Comparison of ENCODE assay signal across 9 mouse cellular contexts in genomic region chr5:130023067-130023766, GRCm38 (mm10). TPM values are rescaled to one million over a fixed set of nuclear protein-coding genes. Genes with fewer than 3 reads are reported as not detected.
A peak's percentile ranks its signal among the peaks of the same experiment; 100 is the strongest.
DNase-seq lines count a peak whose midpoint lies in the region; ATAC-seq and TF ChIP-seq lines count a peak whose summit lies in the region.
"Had no signal": no experiment of that assay in that cellular context is flagged by ENCODE, and none has a peak within 500 bp of the region (broad histone marks: within the 10 kb centered on the region; RNA-seq: fewer than 3 reads in every experiment).

No protein-coding gene starts in this region.

- DNase-seq in heart, postnatal 0 days (ENCODE audit: low spot score), result no peak
- DNase-seq in heart, adult 8-10 months (ENCODE audit: low spot score), result no peak
- DNase-seq in MN1 (ENCODE audit: low spot score), result peak; percentile 33
- DNase-seq in midbrain, embryonic 11.5 days (ENCODE audit: low spot score, missing footprints), result peak; percentile 87
- no peak for DNase-seq in spleen, postnatal 14 days (ENCODE audit: low spot score in 2 of 2)
- no peak for DNase-seq in cerebellum, postnatal 36 days
- DNase-seq in urinary bladder, postnatal 4 days (ENCODE audit: low spot score in 2 of 2), result no peak

- H3K9ac ChIP-seq in heart, postnatal 0 days (replicated peaks; ENCODE audit: low read depth, low read length), result no peak overlapping the region; the same call in 1 of the 2 replicates
- no peak overlapping the region for H3K9ac ChIP-seq in hindbrain, embryonic 12.5 days
- H3K9ac ChIP-seq in midbrain, embryonic 11.5 days (ENCODE audit: low read length), result no peak overlapping the region

- peak overlapping the region; percentile 65 for H3K4me3 ChIP-seq in heart, postnatal 0 days (ENCODE audit: low read depth, low read length)
- H3K4me3 ChIP-seq in hindbrain, embryonic 12.5 days, result no peak overlapping the region
- H3K4me3 ChIP-seq in midbrain, embryonic 11.5 days (ENCODE audit: low read depth, low read length), result peak overlapping the region; percentile 50; the same call in 1 of the 2 replicates

- no peaks in the 10 kb centered on the region for H3K4me1 ChIP-seq in heart, postnatal 0 days (ENCODE audit: control insufficient read depth, insufficient read depth)
- peaks cover 14% of the 10 kb centered on the region; the same call in 1 of the 2 replicates for H3K4me1 ChIP-seq in hindbrain, embryonic 12.5 days
- H3K4me1 ChIP-seq in midbrain, embryonic 11.5 days (ENCODE audit: control insufficient read depth, insufficient read depth, low read length), result no peaks in the 10 kb centered on the region; the same call in 1 of the 2 replicates

- peak overlapping the region; percentile 89 for H3K4me2 ChIP-seq in heart, postnatal 0 days (ENCODE audit: low read depth, low read length)
- H3K4me2 ChIP-seq in hindbrain, embryonic 12.5 days (replicated peaks), result peak overlapping the region; percentile 74
- H3K4me2 ChIP-seq in midbrain, embryonic 11.5 days, result peak overlapping the region; percentile 76; the same call in 1 of the 2 replicates

- H3K9me3 ChIP-seq in heart, postnatal 0 days (replicated peaks; ENCODE audit: control insufficient read depth, low read length), result no peaks in the 10 kb centered on the region
- no peaks in the 10 kb centered on the region for H3K9me3 ChIP-seq in hindbrain, embryonic 12.5 days (replicated peaks)
- no peaks in the 10 kb centered on the region for H3K9me3 ChIP-seq in midbrain, embryonic 11.5 days (ENCODE audit: control insufficient read depth, low read length)

- H3K27me3 ChIP-seq in heart, postnatal 0 days (ENCODE audit: control insufficient read depth, insufficient read depth, low read length), result no peaks in the 10 kb centered on the region
- no peaks in the 10 kb centered on the region for H3K27me3 ChIP-seq in hindbrain, embryonic 12.5 days
- H3K27me3 ChIP-seq in midbrain, embryonic 11.5 days (ENCODE audit: control insufficient read depth, insufficient read depth, low read length), result no peaks in the 10 kb centered on the region
- H3K27me3 ChIP-seq: Patski had no signal

- ATAC-seq in heart, postnatal 0 days (ENCODE audit: insufficient read depth, low read depth), result no peak
- no peak for ATAC-seq in hindbrain, embryonic 12.5 days (ENCODE audit: low FRiP score)
- 0 out of 2 replicates have a peak, but pooled peaks have one; percentile 10 for ATAC-seq in midbrain, embryonic 11.5 days (ENCODE audit: low FRiP score)

- H3K27ac ChIP-seq in heart, postnatal 0 days (ENCODE audit: low read depth), result no peak overlapping the region
- H3K27ac ChIP-seq in hindbrain, embryonic 12.5 days, result no peak overlapping the region
- H3K27ac ChIP-seq in midbrain, embryonic 11.5 days (ENCODE audit: low read depth, low read length), result no peak overlapping the region

- WGBS in heart, postnatal 0 days, result 40% methylated on average over 12 of the region's 12 CpGs
- WGBS in hindbrain, embryonic 12.5 days, result 41% methylated on average over 12 of the region's 12 CpGs
- 42% methylated on average over 12 of the region's 12 CpGs for WGBS in midbrain, embryonic 11.5 days

- TF ChIP-seq EP300 in heart, postnatal 0 days (IDR thresholded peaks at IDR 0.05; ENCODE audit: low read depth), result no peak

- TF ChIP-seq CTCF in heart, postnatal 0 days (IDR thresholded peaks at IDR 0.05; ENCODE audit: low read depth), result no peak

- H3K36me3 ChIP-seq in heart, postnatal 0 days (replicated peaks; ENCODE audit: control insufficient read depth, insufficient read depth, low read length), result no peaks in the 10 kb centered on the region
- H3K36me3 ChIP-seq in hindbrain, embryonic 12.5 days, result no peaks in the 10 kb centered on the region
- H3K36me3 ChIP-seq in midbrain, embryonic 11.5 days (ENCODE audit: control insufficient read depth, insufficient read depth, low read length), result no peaks in the 10 kb centered on the region

RNA-seq across cellular contexts. Expression of gene Asl, which starts 5.8 kb away (rescaled TPM):
- total RNA-seq in heart, postnatal 0 days (2014; rRNA removed; ENCODE audit: low replicate concordance), result 9.7 and 21.1 TPM in 2 replicates
- polyA plus RNA-seq in heart, postnatal 0 days (2015; fragmentation: Nextera tagmentation; extraction: Ambion mirVana), result 15.9 and 16.6 TPM in 2 replicates
- 1 to 10 TPM; 3.0 to 7.1 (median 6.3) TPM for total RNA-seq in heart, adult 8-10 months (2022)
- 23.5 and 34.7 TPM in 2 replicates for polyA plus RNA-seq in hindbrain, embryonic 12.5 days (2016; fragmentation: Nextera tagmentation; extraction: Ambion mirVana)
- 24.2 and 30.1 TPM in 2 replicates for polyA plus RNA-seq in midbrain, embryonic 11.5 days (2014; fragmentation: Nextera tagmentation; extraction: Ambion mirVana)

RNA-seq across cellular contexts. Expression of gene Crcp, which starts 5.9 kb away (rescaled TPM):
- total RNA-seq in heart, postnatal 0 days (2014; rRNA removed; ENCODE audit: low replicate concordance), result 2.6 and 9.7 TPM in 2 replicates
- polyA plus RNA-seq in heart, postnatal 0 days (2015; fragmentation: Nextera tagmentation; extraction: Ambion mirVana), result 20.8 and 23.1 TPM in 2 replicates
- total RNA-seq in heart, adult 8-10 months (2022), result 10 to 100 TPM; 11.5 to 16.1 (median 14.5) TPM
- 53.3 and 56.0 TPM in 2 replicates for polyA plus RNA-seq in hindbrain, embryonic 12.5 days (2016; fragmentation: Nextera tagmentation; extraction: Ambion mirVana)
- polyA plus RNA-seq in midbrain, embryonic 11.5 days (2014; fragmentation: Nextera tagmentation; extraction: Ambion mirVana), result 41.1 and 42.7 TPM in 2 replicates

RNA-seq across cellular contexts. Expression of gene Gusb, which starts 20.4 kb away (rescaled TPM):
- 24.6 and 27.8 TPM in 2 replicates for total RNA-seq in heart, postnatal 0 days (2014; rRNA removed; ENCODE audit: low replicate concordance)
- 30.2 and 31.4 TPM in 2 replicates for polyA plus RNA-seq in heart, postnatal 0 days (2015; fragmentation: Nextera tagmentation; extraction: Ambion mirVana)
- 10 to 100 TPM; 11.7 to 14.2 (median 12.8) TPM for total RNA-seq in heart, adult 8-10 months (2022)
- 31.4 and 31.5 TPM in 2 replicates for polyA plus RNA-seq in hindbrain, embryonic 12.5 days (2016; fragmentation: Nextera tagmentation; extraction: Ambion mirVana)
- polyA plus RNA-seq in midbrain, embryonic 11.5 days (2014; fragmentation: Nextera tagmentation; extraction: Ambion mirVana), result 31.8 and 33.9 TPM in 2 replicates

RNA-seq across cellular contexts. Expression of gene Tpst1, which starts 49.9 kb away (rescaled TPM):
- total RNA-seq in heart, postnatal 0 days (2014; rRNA removed; ENCODE audit: low replicate concordance), result 12.2 and 20.7 TPM in 2 replicates
- 23.7 and 27.9 TPM in 2 replicates for polyA plus RNA-seq in heart, postnatal 0 days (2015; fragmentation: Nextera tagmentation; extraction: Ambion mirVana)
- 10 to 100 TPM in 1 of 4 experiments, 1 to 10 TPM in 3; 8.2 to 10.6 (median 9.3) TPM for total RNA-seq in heart, adult 8-10 months (2022)
- polyA plus RNA-seq in hindbrain, embryonic 12.5 days (2016; fragmentation: Nextera tagmentation; extraction: Ambion mirVana), result 57.0 and 62.9 TPM in 2 replicates
- 64.7 and 68.7 TPM in 2 replicates for polyA plus RNA-seq in midbrain, embryonic 11.5 days (2014; fragmentation: Nextera tagmentation; extraction: Ambion mirVana)

Comparison
In these comparisons a context has a peak if more than half of its experiments do, and no peak if none do; other contexts are left out.
1. DNase-seq: peak in MN1 (single experiment) and midbrain, embryonic 11.5 days (single experiment); none in heart, postnatal 0 days (single experiment), heart, adult 8-10 months (single experiment), spleen, postnatal 14 days (0 of 2), cerebellum, postnatal 36 days (0 of 2) and urinary bladder, postnatal 4 days (0 of 2).
2. Peak in every context shown above with its lines, with median percentiles within 50 percentile points of each other: H3K4me2 ChIP-seq.